Mouse (Mus musculus): ENCODE results near the gene Mgat4a. TPM values are rescaled to one million over a fixed set of nuclear protein-coding genes. Genes with fewer than 3 reads are reported as not detected.
"Not testable (repeated sequence)": the region's sequence is repeated elsewhere in the genome, so short reads cannot be mapped to it uniquely, and the experiment has no call there.

Mgat4a gene
- polyA plus RNA-seq, 1 experiment, result 20.6 TPM

DNA sequence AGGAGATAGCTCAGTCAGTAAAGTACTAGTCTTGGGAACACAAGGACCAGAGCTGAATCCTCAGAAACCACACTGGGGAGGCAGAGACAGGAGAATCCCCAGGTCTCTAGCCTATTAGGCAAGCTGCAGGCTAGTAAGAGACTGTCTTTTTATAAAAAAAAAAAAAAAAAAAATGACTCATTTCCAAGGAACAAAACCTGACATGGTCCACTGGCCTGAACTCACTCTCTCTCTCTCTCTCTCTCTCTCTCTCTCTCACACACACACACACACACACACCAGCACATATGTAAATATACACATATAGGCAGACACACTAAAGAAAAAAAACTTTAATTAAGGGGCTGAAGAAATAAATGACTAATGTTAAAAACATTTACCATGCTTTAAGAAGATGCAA lies 14.6 kb downstream of the Mgat4a start:
- Histone ChIP-seq H3K4me3 (ENCODE audit: control insufficient read depth, insufficient read depth, low read length) (no peak overlapping the region), H3K4me1 (replicated peaks; ENCODE audit: control insufficient read depth, insufficient read depth, low read length) (peaks cover 27% of the 10 kb centered on the region), H3K27me3 (ENCODE audit: control insufficient read depth, insufficient read depth, low read length) (no peaks in the 10 kb centered on the region), H3K36me3 (ENCODE audit: control insufficient read depth, insufficient read depth, low read length) (peaks cover 3% of the 10 kb centered on the region; the same call in 1 of the 2 replicates), H3K27ac (ENCODE audit: control insufficient read depth, insufficient read depth, low read length) (no peak overlapping the region)
- no peak for TF ChIP-seq POLR2A (IDR thresholded peaks at IDR 0.05; ENCODE audit: control insufficient read depth, extremely low read depth, insufficient read depth, low read length, poor library complexity)
- TF ChIP-seq CTCF (IDR thresholded peaks at IDR 0.05; ENCODE audit: borderline replicate concordance, control insufficient read depth, extremely low read depth, insufficient read depth, low read length, poor library complexity), result no peak
- no peak for DNase-seq

- peaks cover 3% of the 10 kb centered on the region; the same call in 1 of the 2 replicates for H3K36me3 ChIP-seq (ENCODE audit: control insufficient read depth, insufficient read depth, low read length)
- H3K4me1 ChIP-seq (replicated peaks; ENCODE audit: control insufficient read depth, insufficient read depth, low read length), result peaks cover 20% of the 10 kb centered on the region
- no peak overlapping the region for H3K27ac ChIP-seq (ENCODE audit: control insufficient read depth, insufficient read depth, low read length)
- no peak for TF ChIP-seq CTCF (IDR thresholded peaks at IDR 0.05; ENCODE audit: borderline replicate concordance, control insufficient read depth, extremely low read depth, insufficient read depth, low read length, poor library complexity)
- no peak for TF ChIP-seq POLR2A (IDR thresholded peaks at IDR 0.05; ENCODE audit: control insufficient read depth, extremely low read depth, insufficient read depth, low read length, poor library complexity)
- 50% methylated on average over 4 of the region's 4 CpGs for WGBS
- no peak for DNase-seq
- no peaks in the 10 kb centered on the region for H3K27me3 ChIP-seq (ENCODE audit: control insufficient read depth, insufficient read depth, low read length)
- H3K4me3 ChIP-seq (ENCODE audit: control insufficient read depth, insufficient read depth, low read length), result no peak overlapping the region
Measured at GRCm38 (mm10) chr1:37524669-37525068, 16.1 kb downstream of the Mgat4a start.

GRCm38 (mm10) chr1:37524122-37524521 lies 16.7 kb downstream of the Mgat4a start:
- not testable (repeated sequence) for H3K4me3 ChIP-seq (ENCODE audit: control insufficient read depth, insufficient read depth, low read length); DNase-seq; H3K36me3 ChIP-seq (ENCODE audit: control insufficient read depth, insufficient read depth, low read length); H3K27me3 ChIP-seq (ENCODE audit: control insufficient read depth, insufficient read depth, low read length); H3K27ac ChIP-seq (ENCODE audit: control insufficient read depth, insufficient read depth, low read length)
- H3K4me1 ChIP-seq (replicated peaks; ENCODE audit: control insufficient read depth, insufficient read depth, low read length), result peaks cover 18% of the 10 kb centered on the region
- 89% methylated on average over 4 of the region's 4 CpGs for WGBS

- not testable (repeated sequence) for H3K27me3 ChIP-seq (ENCODE audit: control insufficient read depth, insufficient read depth, low read length); H3K27ac ChIP-seq (ENCODE audit: control insufficient read depth, insufficient read depth, low read length); H3K36me3 ChIP-seq (ENCODE audit: control insufficient read depth, insufficient read depth, low read length); DNase-seq; H3K4me3 ChIP-seq (ENCODE audit: control insufficient read depth, insufficient read depth, low read length)
- peaks cover 13% of the 10 kb centered on the region for H3K4me1 ChIP-seq (replicated peaks; ENCODE audit: control insufficient read depth, insufficient read depth, low read length)
- 97% methylated on average over 3 of the region's 3 CpGs for WGBS
Measured at GRCm38 (mm10) chr1:37523548-37523947, 17.3 kb downstream of the Mgat4a start.

- WGBS, result 70% methylated on average over 5 of the region's 5 CpGs
- Histone ChIP-seq H3K4me3 (ENCODE audit: control insufficient read depth, insufficient read depth, low read length) (no peak overlapping the region), H3K27me3 (ENCODE audit: control insufficient read depth, insufficient read depth, low read length) (no peaks in the 10 kb centered on the region), H3K4me1 (replicated peaks; ENCODE audit: control insufficient read depth, insufficient read depth, low read length) (peaks cover 10% of the 10 kb centered on the region), H3K27ac (ENCODE audit: control insufficient read depth, insufficient read depth, low read length) (no peak overlapping the region), H3K36me3 (ENCODE audit: control insufficient read depth, insufficient read depth, low read length) (no peaks in the 10 kb centered on the region; the same call in 1 of the 2 replicates)
- no peak for TF ChIP-seq CTCF (IDR thresholded peaks at IDR 0.05; ENCODE audit: borderline replicate concordance, control insufficient read depth, extremely low read depth, insufficient read depth, low read length, poor library complexity)
- TF ChIP-seq POLR2A (IDR thresholded peaks at IDR 0.05; ENCODE audit: control insufficient read depth, extremely low read depth, insufficient read depth, low read length, poor library complexity), result no peak
- DNase-seq, result no peak
Measured at GRCm38 (mm10) chr1:37522101-37522500, 18.7 kb downstream of the Mgat4a start.

- H3K27ac ChIP-seq (ENCODE audit: control insufficient read depth, insufficient read depth, low read length), result no peak overlapping the region
- DNase-seq, result no peak
- 98% methylated on average over 4 of the region's 4 CpGs for WGBS
- TF ChIP-seq POLR2A (IDR thresholded peaks at IDR 0.05; ENCODE audit: control insufficient read depth, extremely low read depth, insufficient read depth, low read length, poor library complexity) (no peak), CTCF (IDR thresholded peaks at IDR 0.05; ENCODE audit: borderline replicate concordance, control insufficient read depth, extremely low read depth, insufficient read depth, low read length, poor library complexity) (no peak)
- no peaks in the 10 kb centered on the region for H3K27me3 ChIP-seq (ENCODE audit: control insufficient read depth, insufficient read depth, low read length)
- peaks cover 20% of the 10 kb centered on the region for H3K4me1 ChIP-seq (replicated peaks; ENCODE audit: control insufficient read depth, insufficient read depth, low read length)
- no peaks in the 10 kb centered on the region for H3K36me3 ChIP-seq (ENCODE audit: control insufficient read depth, insufficient read depth, low read length)
- H3K4me3 ChIP-seq (ENCODE audit: control insufficient read depth, insufficient read depth, low read length), result no peak overlapping the region
Measured at GRCm38 (mm10) chr1:37518791-37519190, 22.0 kb downstream of the Mgat4a start.

DNA sequence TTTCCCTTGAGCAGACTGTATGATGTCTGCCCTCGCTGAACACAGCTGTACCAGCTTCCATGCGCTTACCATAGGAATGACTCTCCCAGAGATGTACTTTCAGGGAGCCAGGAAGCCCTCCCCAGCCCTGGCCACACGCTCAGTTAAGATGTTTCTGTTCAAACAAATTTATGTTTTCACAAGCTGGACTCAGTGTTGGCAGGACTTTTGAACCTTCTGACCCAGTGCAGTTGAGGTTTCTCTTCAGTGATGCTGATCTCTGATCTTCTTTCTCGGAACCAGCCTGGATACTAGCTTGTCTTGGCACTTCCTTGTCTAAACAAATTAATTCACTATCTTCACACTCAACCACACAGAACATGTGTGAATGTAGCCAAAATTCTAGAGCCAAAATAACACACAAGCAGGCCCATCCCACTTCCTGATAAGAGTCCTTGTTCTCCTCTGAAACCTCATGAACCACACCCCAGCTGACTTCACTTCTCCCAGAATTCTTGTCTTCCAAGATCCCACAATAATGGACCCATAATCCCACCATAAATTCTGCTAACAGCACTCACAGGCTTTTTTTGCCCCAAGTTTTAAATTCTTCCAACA lies 22.6 kb downstream of the Mgat4a start:
- H3K4me3 ChIP-seq (ENCODE audit: control insufficient read depth, insufficient read depth, low read length), result no peak overlapping the region
- 89% methylated on average over 4 of the region's 4 CpGs for WGBS
- H3K4me1 ChIP-seq (replicated peaks; ENCODE audit: control insufficient read depth, insufficient read depth, low read length), result peaks cover 22% of the 10 kb centered on the region

More for the DNA sequence above, 22.6 kb downstream of the Mgat4a start:
- DNase-seq, result no peak
- no peak overlapping the region for H3K27ac ChIP-seq (ENCODE audit: control insufficient read depth, insufficient read depth, low read length)
- no peaks in the 10 kb centered on the region for H3K27me3 ChIP-seq (ENCODE audit: control insufficient read depth, insufficient read depth, low read length)
- H3K36me3 ChIP-seq (ENCODE audit: control insufficient read depth, insufficient read depth, low read length), result no peaks in the 10 kb centered on the region
- no peak for TF ChIP-seq POLR2A (IDR thresholded peaks at IDR 0.05; ENCODE audit: control insufficient read depth, extremely low read depth, insufficient read depth, low read length, poor library complexity)
- TF ChIP-seq CTCF (IDR thresholded peaks at IDR 0.05; ENCODE audit: borderline replicate concordance, control insufficient read depth, extremely low read depth, insufficient read depth, low read length, poor library complexity), result no peak

Data from thymus, adult 2 months (tissue).